Mouse (Mus musculus): ENCODE results near the gene Ppip5k1.

GRCm38 (mm10) chr2:121354378-121354777 lies 818 bp downstream of the Ppip5k1 start:
- TF ChIP-seq GATA1 (IDR thresholded peaks at IDR 0.05; ENCODE audit: low read length) (no peak), TAL1 (IDR thresholded peaks at IDR 0.05; ENCODE audit: low read length) (no peak)
